ENCODE assay signal across 21 mouse cellular contexts in genomic region chr10:123201981-123202758, GRCm38 (mm10). TPM values are rescaled to one million over a fixed set of nuclear protein-coding genes. Genes with fewer than 3 reads are reported as not detected.
DNase-seq lines count a peak whose midpoint lies in the region; ATAC-seq and TF ChIP-seq lines count a peak whose summit lies in the region.
"Had no signal": no experiment of that assay in that cellular context is flagged by ENCODE, and none has a peak within 500 bp of the region (broad histone marks: within the 10 kb centered on the region; RNA-seq: fewer than 3 reads in every experiment).

No protein-coding gene starts in this region.

- H3K4me1 ChIP-seq in liver, postnatal 0 days (ENCODE audit: insufficient read depth) = peaks cover 21% of the 10 kb centered on the region
- H3K4me1 ChIP-seq in liver, embryonic 12.5 days = peaks cover 29% of the 10 kb centered on the region
- peaks cover 1% of the 10 kb centered on the region; the same call in 1 of the 2 replicates for H3K4me1 ChIP-seq in bone marrow, adult 2 months (ENCODE audit: control insufficient read depth, insufficient read depth, low read length)
- 0 out of 2 replicates have a peak, but pooled peaks cover 4% of the 10 kb centered on the region for H3K4me1 ChIP-seq in forebrain, postnatal 0 days (ENCODE audit: insufficient read depth)

- H3K36me3 ChIP-seq in liver, postnatal 0 days (replicated peaks; ENCODE audit: insufficient read depth, low read length) = no peaks in the 10 kb centered on the region
- no peaks in the 10 kb centered on the region for H3K36me3 ChIP-seq in liver, embryonic 12.5 days
- no peaks in the 10 kb centered on the region for H3K36me3 ChIP-seq in forebrain, postnatal 0 days (ENCODE audit: insufficient read depth)
- H3K36me3 ChIP-seq: embryonic facial prominence, embryonic 10.5 days; neural tube, embryonic 13.5 days had no signal

- no peak for ATAC-seq in liver, postnatal 0 days
- no peak for ATAC-seq in liver, embryonic 12.5 days
- 0 out of 2 replicates have a peak, but pooled peaks have one; percentile 17 for ATAC-seq in granulocyte monocyte progenitor cell, adult 5-6 weeks (replicated peaks; ENCODE audit: poor library complexity, severe bottlenecking)
- no peak for ATAC-seq in forebrain, postnatal 0 days
- ATAC-seq: hindbrain, postnatal 0 days had no signal

- DNase-seq in heart, adult 11 months = peak; percentile 86
- DNase-seq in heart, adult 9 months (ENCODE audit: low spot score in 2 of 2) = no peak
- DNase-seq in liver, postnatal 0 days = no peak
- DNase-seq in forebrain, postnatal 0 days = no peak
- no peak for DNase-seq in lung, postnatal 25 days (ENCODE audit: low spot score)
- DNase-seq: adrenal gland, postnatal 14 days; cerebellum, adult 11 months; cerebellum, adult 9-11 months; gastrocnemius, postnatal 36 days; kidney, adult 11 months; lung, adult 18-20 months; lung, postnatal 10 days; midbrain, embryonic 14.5 days; thymus, postnatal 25 days had no signal

- H3K9ac ChIP-seq in liver, postnatal 0 days (replicated peaks) = no peak overlapping the region
- H3K9ac ChIP-seq in liver, embryonic 12.5 days = no peak overlapping the region
- H3K9ac ChIP-seq in forebrain, postnatal 0 days = no peak overlapping the region
- H3K9ac ChIP-seq: neural tube, embryonic 13.5 days had no signal

- H3K27ac ChIP-seq in liver, postnatal 0 days (ENCODE audit: low read depth) = peak overlapping the region; percentile 19; the same call in 1 of the 2 replicates
- H3K27ac ChIP-seq in liver, embryonic 12.5 days = no peak overlapping the region
- peak overlapping the region; percentile 68 for H3K27ac ChIP-seq in bone marrow, adult 2 months (ENCODE audit: control insufficient read depth, insufficient read depth, low read depth, low read length, poor library complexity)
- no peak overlapping the region for H3K27ac ChIP-seq in forebrain, postnatal 0 days (ENCODE audit: low read depth, low read length)
- H3K27ac ChIP-seq: embryonic facial prominence, embryonic 10.5 days; hindbrain, postnatal 0 days; neural tube, embryonic 13.5 days had no signal

- no peak for TF ChIP-seq CTCF in liver, postnatal 0 days (IDR thresholded peaks at IDR 0.05; ENCODE audit: low read depth)
- TF ChIP-seq CTCF in bone marrow, adult 2 months (IDR thresholded peaks at IDR 0.05; ENCODE audit: control insufficient read depth, insufficient read depth, low read length) = no peak
- no peak for TF ChIP-seq CTCF in forebrain, postnatal 0 days (IDR thresholded peaks at IDR 0.05; ENCODE audit: low read depth)

- peak; percentile 67 for TF ChIP-seq EP300 in liver, postnatal 0 days (IDR thresholded peaks at IDR 0.05; ENCODE audit: low read depth)

- no peaks in the 10 kb centered on the region for H3K27me3 ChIP-seq in liver, postnatal 0 days (ENCODE audit: insufficient read depth, low read length)
- H3K27me3 ChIP-seq in liver, embryonic 12.5 days (replicated peaks) = no peaks in the 10 kb centered on the region
- H3K27me3 ChIP-seq in forebrain, postnatal 0 days (ENCODE audit: insufficient read depth, low read length) = no peaks in the 10 kb centered on the region
- H3K27me3 ChIP-seq: neural tube, embryonic 13.5 days had no signal

- H3K4me3 ChIP-seq in liver, postnatal 0 days (ENCODE audit: low read depth, low read length) = no peak overlapping the region
- H3K4me3 ChIP-seq in liver, embryonic 12.5 days = no peak overlapping the region
- peak overlapping the region; percentile 31 for H3K4me3 ChIP-seq in bone marrow, adult 2 months (replicated peaks; ENCODE audit: control insufficient read depth, low read depth, low read length)
- no peak overlapping the region for H3K4me3 ChIP-seq in forebrain, postnatal 0 days (ENCODE audit: low read depth, low read length)
- H3K4me3 ChIP-seq: embryonic facial prominence, embryonic 10.5 days; myocyte; neural tube, embryonic 13.5 days had no signal

- TF ChIP-seq POLR2A in bone marrow, adult 2 months (IDR thresholded peaks at IDR 0.05; ENCODE audit: borderline replicate concordance, control insufficient read depth, low read depth, low read length) = no peak

- H3K4me2 ChIP-seq in liver, postnatal 0 days (ENCODE audit: low read depth, low read length) = peak overlapping the region; percentile 35
- no peak overlapping the region for H3K4me2 ChIP-seq in liver, embryonic 12.5 days
- H3K4me2 ChIP-seq in forebrain, postnatal 0 days (ENCODE audit: low read depth) = no peak overlapping the region
- H3K4me2 ChIP-seq: neural tube, embryonic 13.5 days had no signal

- no peaks in the 10 kb centered on the region for H3K9me3 ChIP-seq in liver, postnatal 0 days (ENCODE audit: low read length)
- H3K9me3 ChIP-seq in liver, embryonic 12.5 days (replicated peaks) = no peaks in the 10 kb centered on the region
- H3K9me3 ChIP-seq in forebrain, postnatal 0 days (ENCODE audit: low read length) = no peaks in the 10 kb centered on the region
- H3K9me3 ChIP-seq: embryonic facial prominence, embryonic 10.5 days; neural tube, embryonic 13.5 days had no signal

- 65% methylated on average over 23 of the region's 23 CpGs for WGBS in liver, postnatal 0 days (ENCODE audit: insufficient replicate concordance)
- WGBS in liver, embryonic 12.5 days (ENCODE audit: insufficient replicate concordance) = 78% methylated on average over 23 of the region's 23 CpGs
- 16% methylated on average over 23 of the region's 23 CpGs for WGBS in bone marrow, adult 2 months
- 75% methylated on average over 23 of the region's 23 CpGs for WGBS in forebrain, postnatal 0 days

RNA-seq across cellular contexts. Expression of gene Usp15, which starts 5.4 kb away (rescaled TPM):
- polyA plus RNA-seq in liver, postnatal 0 days (2015; fragmentation: Nextera tagmentation; extraction: Ambion mirVana) = 59.3 and 59.9 TPM in 2 replicates
- 114 and 115 TPM in 2 replicates for polyA plus RNA-seq in liver, embryonic 12.5 days (2016; fragmentation: Nextera tagmentation; extraction: Ambion mirVana)
- 110 and 125 TPM in 2 replicates for polyA plus RNA-seq in bone marrow, adult 2 months (2011; ENCODE audit: insufficient read depth, insufficient read length, low replicate concordance, missing spikeins)
- total RNA-seq in granulocyte monocyte progenitor cell, adult 5-6 weeks (2014; fragmentation: Nextera tagmentation) = 87.2 and 118 TPM in 2 replicates
- total RNA-seq in granulocyte monocyte progenitor cell, adult 5-6 weeks (2017) = 163 and 194 TPM in 2 replicates
- total RNA-seq in forebrain, postnatal 0 days (2014; rRNA removed) = 71.8 and 72.8 TPM in 2 replicates
- polyA plus RNA-seq in forebrain, postnatal 0 days (2015; fragmentation: Nextera tagmentation; extraction: Ambion mirVana) = 48.9 and 54.1 TPM in 2 replicates

Comparison
In these comparisons a context has a peak if more than half of its experiments do, and no peak if none do; other contexts are left out.
1. H3K27ac ChIP-seq: peak in liver, postnatal 0 days (single experiment) and bone marrow, adult 2 months (single experiment); none in liver, embryonic 12.5 days (single experiment) and forebrain, postnatal 0 days (single experiment).